Mouse (Mus musculus): ENCODE data around the gene Spire2. TPM values are rescaled to one million over a fixed set of nuclear protein-coding genes. Genes with fewer than 3 reads are reported as not detected.

Spire2 gene
- total RNA-seq, 4 experiments from 2014 or later, result 2.3 to 2.8 (median 2.4) TPM

- DNase-seq, result no peak
Measured at GRCm38 (mm10) chr8:123416944-123417555, 84.5 kb downstream of the Spire2 start.

Other genes with a start within 250 kb of the Spire2 start
- 100 to 1,000 TPM; 669 to 739 (median 714) TPM for gene Rpl13, start 230.4 kb upstream of the Spire2 start, total RNA-seq (2022)
- gene Cpne7, start 215.3 kb upstream of the Spire2 start, total RNA-seq (2022), result 1 to 10 TPM; 7.7 to 9.7 (median 8.8) TPM
- gene Sult5a1, start 174.4 kb upstream of the Spire2 start, total RNA-seq (2022), result 10 to 100 TPM in 2 of 4 experiments, 1 to 10 TPM in 2; 6.5 to 17.8 (median 10.3) TPM
- 10 to 100 TPM; 40.8 to 52.6 (median 41.6) TPM for gene Dpep1, start 146.5 kb upstream of the Spire2 start, total RNA-seq (2022)
- 100 to 1,000 TPM; 112 to 141 (median 134) TPM for gene Chmp1a, start 120.0 kb upstream of the Spire2 start, total RNA-seq (2022)
- gene Spata33, start 119.9 kb upstream of the Spire2 start, total RNA-seq (2022), result 1 to 10 TPM; 1.7 to 7.6 (median 4.4) TPM
- gene Cdk10, start 107.9 kb upstream of the Spire2 start, total RNA-seq (2022), result 10 to 100 TPM; 50.5 to 91.6 (median 76.1) TPM
- 10 to 100 TPM; 12.0 to 20.4 (median 17.1) TPM for gene Spata2l, start 96.5 kb upstream of the Spire2 start, total RNA-seq (2022)
- 10 to 100 TPM; 18.2 to 37.2 (median 27.8) TPM for gene Zfp276, start 78.5 kb upstream of the Spire2 start, total RNA-seq (2022)
- 10 to 100 TPM; 23.2 to 50.0 (median 37.6) TPM for gene Vps9d1, start 78.4 kb upstream of the Spire2 start, total RNA-seq (2022)
- gene Fanca, start 14.1 kb upstream of the Spire2 start, total RNA-seq (2022), result 1 to 10 TPM; 4.3 to 7.4 (median 5.5) TPM
- gene Tcf25, start 41.0 kb downstream of the Spire2 start, total RNA-seq (2022), result 100 to 1,000 TPM; 223 to 301 (median 278) TPM
- under 1 TPM in 1 of 4 experiments, not detected in 3; 0.13 TPM for gene Mc1r, start 74.4 kb downstream of the Spire2 start, total RNA-seq (2022)
- 1 to 10 TPM; 2.9 to 9.7 (median 6.6) TPM for gene Tubb3, start 78.7 kb downstream of the Spire2 start, total RNA-seq (2022)
- gene Def8, start 90.8 kb downstream of the Spire2 start, total RNA-seq (2022), result 10 to 100 TPM; 27.8 to 40.1 (median 34.2) TPM
- 10 to 100 TPM; 69.7 to 99.4 (median 85.1) TPM for gene Afg3l1, start 145.2 kb downstream of the Spire2 start, total RNA-seq (2022)
- 1 to 10 TPM in 1 of 4 experiments, under 1 TPM in 3; 0.21 to 1.2 (median 0.59) TPM for gene Dbndd1, start 182.8 kb downstream of the Spire2 start, total RNA-seq (2022)
- 10 to 100 TPM; 10.7 to 26.2 (median 15.4) TPM for gene Gas8, start 186.1 kb downstream of the Spire2 start, total RNA-seq (2022)